Mouse (Mus musculus) spleen, postnatal 14 days (tissue): ENCODE results near the gene Snrnp48.

Experiments used
- DNase-seq, 2 experiments: peaks; one replicate each; pipeline ENCODE4 v3.0.0; 2021 to 2022; ENCODE audit warnings: low spot score in 2 of 2

The Snrnp48 gene

GRCm38 (mm10) chr13:38269055-38269692 is 64.4 kb downstream of the Snrnp48 start:
- DNase-seq, result no peak

GRCm38 (mm10) chr13:38272624-38273023 is 67.9 kb downstream of the Snrnp48 start:
- no peak for DNase-seq
